Mouse (Mus musculus): ENCODE results near the gene Tnks1bp1. TPM values are rescaled to one million over a fixed set of nuclear protein-coding genes. Genes with fewer than 3 reads are reported as not detected.

The Tnks1bp1 gene
- polyA plus RNA-seq, 1 experiment from 2014 or later, result 6.5 TPM

DNA sequence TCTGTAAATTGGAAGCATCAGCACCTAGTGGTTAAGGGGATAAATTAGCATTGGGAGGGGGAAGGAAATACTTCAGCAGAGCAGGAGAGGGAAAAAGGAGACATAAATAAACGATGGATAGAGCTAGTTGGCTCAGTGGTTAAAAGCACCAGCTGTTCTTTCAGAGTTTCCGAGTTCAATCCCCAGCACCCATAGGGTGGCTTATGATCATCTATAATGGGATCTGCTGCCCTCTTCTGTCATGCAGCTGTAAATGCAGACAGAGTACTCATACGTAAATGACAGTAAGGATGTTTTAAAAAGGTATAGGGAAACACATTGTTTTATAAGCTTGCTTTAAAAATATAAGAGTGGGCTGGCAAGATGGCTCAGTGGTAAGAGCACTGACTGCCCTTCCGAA is 40.1 kb upstream of the Tnks1bp1 start:
- no peak overlapping the region for H3K4me3 ChIP-seq (ENCODE audit: low read depth, low read length)
- 22% methylated on average over 4 of the region's 4 CpGs for WGBS (ENCODE audit: insufficient replicate concordance)
- peak; percentile 40 for DNase-seq

DNA sequence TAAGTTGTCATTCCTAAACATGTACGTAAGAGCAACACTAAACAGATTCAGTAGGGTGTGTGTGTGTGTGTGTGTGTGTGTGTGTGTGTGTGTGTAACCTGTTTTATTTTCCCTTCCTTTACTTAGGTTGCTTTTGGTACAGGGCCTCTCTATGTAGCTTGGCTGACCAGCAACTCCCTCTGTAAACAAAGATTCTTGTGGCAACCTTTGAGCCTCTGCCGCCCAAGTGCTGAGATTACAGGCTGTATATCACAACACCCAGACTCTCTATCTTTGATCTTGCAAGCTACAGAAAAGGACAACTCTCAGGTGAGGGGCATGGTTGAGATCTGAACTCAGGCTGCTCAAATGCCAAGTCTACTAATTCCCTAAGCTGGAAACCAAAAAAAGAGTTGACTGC is 38.6 kb upstream of the Tnks1bp1 start:
- DNase-seq (no peak), ATAC-seq (peak; percentile 59)
- H3K4me3 ChIP-seq (ENCODE audit: low read depth, low read length), result no peak overlapping the region
- H3K9ac ChIP-seq (replicated peaks), result no peak overlapping the region
- WGBS (ENCODE audit: insufficient replicate concordance), result 48% methylated on average over 2 of the region's 2 CpGs
- H3K36me3 ChIP-seq (replicated peaks; ENCODE audit: insufficient read depth, low read length), result no peaks in the 10 kb centered on the region
- no peaks in the 10 kb centered on the region for H3K9me3 ChIP-seq (ENCODE audit: low read length)
- TF ChIP-seq CTCF (IDR thresholded peaks at IDR 0.05; ENCODE audit: low read depth) (no peak), EP300 (IDR thresholded peaks at IDR 0.05; ENCODE audit: low read depth) (no peak)
- peaks cover 31% of the 10 kb centered on the region for H3K4me1 ChIP-seq (ENCODE audit: insufficient read depth)
- no peaks in the 10 kb centered on the region for H3K27me3 ChIP-seq (ENCODE audit: insufficient read depth, low read length)
- H3K4me2 ChIP-seq (ENCODE audit: low read depth, low read length), result peak overlapping the region; percentile 23; the same call in 1 of the 2 replicates
- peak overlapping the region; percentile 70 for H3K27ac ChIP-seq (ENCODE audit: low read depth)

More for the DNA sequence above, 40.1 kb upstream of the Tnks1bp1 start:
- no peak for ATAC-seq
- TF ChIP-seq EP300 (IDR thresholded peaks at IDR 0.05; ENCODE audit: low read depth) (no peak), CTCF (IDR thresholded peaks at IDR 0.05; ENCODE audit: low read depth) (peak; percentile 87)
- no peaks in the 10 kb centered on the region for H3K9me3 ChIP-seq (ENCODE audit: low read length)
- no peaks in the 10 kb centered on the region for H3K27me3 ChIP-seq (ENCODE audit: insufficient read depth, low read length)
- no peaks in the 10 kb centered on the region for H3K36me3 ChIP-seq (replicated peaks; ENCODE audit: insufficient read depth, low read length)
- H3K4me2 ChIP-seq (ENCODE audit: low read depth, low read length), result no peak overlapping the region
- peaks cover 26% of the 10 kb centered on the region for H3K4me1 ChIP-seq (ENCODE audit: insufficient read depth)
- H3K27ac ChIP-seq (ENCODE audit: low read depth), result no peak overlapping the region
- H3K9ac ChIP-seq (replicated peaks), result no peak overlapping the region

DNA sequence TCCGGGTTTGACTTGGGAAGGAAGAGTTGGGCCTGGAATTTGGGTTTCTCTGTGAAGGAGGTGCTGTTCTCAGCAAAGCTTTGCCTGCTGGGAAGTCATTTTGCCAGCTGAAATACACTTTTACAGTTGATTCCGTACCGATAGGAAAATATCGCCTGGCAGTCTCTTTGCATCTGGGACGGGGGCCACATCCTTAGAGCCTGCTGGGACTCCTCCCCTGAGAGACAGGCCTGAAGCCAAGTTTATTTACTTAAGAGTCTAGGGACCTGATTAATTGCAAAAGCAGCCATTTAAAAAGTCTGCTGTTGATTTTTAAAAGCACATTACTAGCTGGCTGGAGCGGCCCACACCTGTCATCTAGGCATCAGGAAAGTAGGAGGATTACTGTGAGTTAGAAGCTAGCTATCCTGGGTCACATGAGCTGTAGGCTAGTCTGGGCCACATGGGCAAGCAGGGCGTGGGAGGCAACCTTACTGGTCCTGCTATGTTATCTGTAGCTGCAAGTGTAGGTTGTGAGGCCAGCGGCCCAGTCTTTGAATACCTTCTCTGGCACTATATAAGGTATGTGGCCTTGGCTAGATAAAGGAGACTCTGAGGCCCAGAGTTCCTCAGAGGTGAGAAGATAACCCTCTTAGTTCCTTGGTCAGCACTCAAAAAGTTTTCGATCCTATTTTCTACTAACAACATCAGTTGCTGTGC is 35.8 kb upstream of the Tnks1bp1 start:
- H3K4me2 ChIP-seq (ENCODE audit: low read depth, low read length), result peak overlapping the region; percentile 52
- H3K27me3 ChIP-seq (ENCODE audit: insufficient read depth, low read length), result no peaks in the 10 kb centered on the region
- H3K4me3 ChIP-seq (ENCODE audit: low read depth, low read length), result 0 out of 2 replicates have a peak overlapping the region, but pooled peaks have one; percentile 9
- H3K9me3 ChIP-seq (ENCODE audit: low read length), result no peaks in the 10 kb centered on the region
- DNase-seq, result peak; percentile 62
- H3K27ac ChIP-seq (ENCODE audit: low read depth), result peak overlapping the region; percentile 81
- H3K36me3 ChIP-seq (replicated peaks; ENCODE audit: insufficient read depth, low read length), result no peaks in the 10 kb centered on the region
- peaks cover 32% of the 10 kb centered on the region for H3K4me1 ChIP-seq (ENCODE audit: insufficient read depth)
- 55% methylated on average over 9 of the region's 9 CpGs for WGBS (ENCODE audit: insufficient replicate concordance)
- TF ChIP-seq CTCF (IDR thresholded peaks at IDR 0.05; ENCODE audit: low read depth) (no peak), EP300 (IDR thresholded peaks at IDR 0.05; ENCODE audit: low read depth) (peak; percentile 76)
- peak; percentile 93 for ATAC-seq
- H3K9ac ChIP-seq (replicated peaks), result 0 out of 2 replicates have a peak overlapping the region, but pooled peaks have one; percentile 26

DNA sequence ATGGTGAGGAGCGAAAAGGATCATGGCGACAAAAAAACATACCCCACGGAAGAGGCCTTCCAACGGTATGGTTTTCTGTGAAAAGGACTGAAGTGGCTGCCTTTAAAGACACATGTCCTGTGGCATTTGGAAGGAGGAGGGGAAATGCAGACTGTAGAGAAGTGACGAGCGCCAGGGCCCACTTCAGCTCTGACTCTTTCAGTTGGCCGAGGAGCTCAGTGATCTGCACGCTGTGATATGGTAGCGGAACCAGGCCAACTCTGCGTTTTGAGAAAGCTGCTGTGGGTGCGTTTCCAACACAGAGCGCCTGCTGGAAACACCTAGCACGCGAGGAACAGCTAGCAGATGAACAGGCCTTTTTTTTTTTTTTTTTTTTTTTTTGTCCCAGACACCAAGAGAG is 35.1 kb upstream of the Tnks1bp1 start:
- H3K4me1 ChIP-seq (ENCODE audit: insufficient read depth), result peaks cover 29% of the 10 kb centered on the region
- TF ChIP-seq CTCF (IDR thresholded peaks at IDR 0.05; ENCODE audit: low read depth) (no peak), EP300 (IDR thresholded peaks at IDR 0.05; ENCODE audit: low read depth) (no peak)
- no peak for DNase-seq
- H3K27ac ChIP-seq (ENCODE audit: low read depth), result peak overlapping the region; percentile 81
- peak overlapping the region; percentile 52 for H3K4me2 ChIP-seq (ENCODE audit: low read depth, low read length)
- H3K9me3 ChIP-seq (ENCODE audit: low read length), result no peaks in the 10 kb centered on the region
- peak; percentile 37 for ATAC-seq
- H3K9ac ChIP-seq (replicated peaks), result 0 out of 2 replicates have a peak overlapping the region, but pooled peaks have one; percentile 4
- H3K4me3 ChIP-seq (ENCODE audit: low read depth, low read length), result 0 out of 2 replicates have a peak overlapping the region, but pooled peaks have one; percentile 9
- WGBS (ENCODE audit: insufficient replicate concordance), result 58% methylated on average over 14 of the region's 14 CpGs
- H3K36me3 ChIP-seq (replicated peaks; ENCODE audit: insufficient read depth, low read length), result no peaks in the 10 kb centered on the region
- no peaks in the 10 kb centered on the region for H3K27me3 ChIP-seq (ENCODE audit: insufficient read depth, low read length)

DNA sequence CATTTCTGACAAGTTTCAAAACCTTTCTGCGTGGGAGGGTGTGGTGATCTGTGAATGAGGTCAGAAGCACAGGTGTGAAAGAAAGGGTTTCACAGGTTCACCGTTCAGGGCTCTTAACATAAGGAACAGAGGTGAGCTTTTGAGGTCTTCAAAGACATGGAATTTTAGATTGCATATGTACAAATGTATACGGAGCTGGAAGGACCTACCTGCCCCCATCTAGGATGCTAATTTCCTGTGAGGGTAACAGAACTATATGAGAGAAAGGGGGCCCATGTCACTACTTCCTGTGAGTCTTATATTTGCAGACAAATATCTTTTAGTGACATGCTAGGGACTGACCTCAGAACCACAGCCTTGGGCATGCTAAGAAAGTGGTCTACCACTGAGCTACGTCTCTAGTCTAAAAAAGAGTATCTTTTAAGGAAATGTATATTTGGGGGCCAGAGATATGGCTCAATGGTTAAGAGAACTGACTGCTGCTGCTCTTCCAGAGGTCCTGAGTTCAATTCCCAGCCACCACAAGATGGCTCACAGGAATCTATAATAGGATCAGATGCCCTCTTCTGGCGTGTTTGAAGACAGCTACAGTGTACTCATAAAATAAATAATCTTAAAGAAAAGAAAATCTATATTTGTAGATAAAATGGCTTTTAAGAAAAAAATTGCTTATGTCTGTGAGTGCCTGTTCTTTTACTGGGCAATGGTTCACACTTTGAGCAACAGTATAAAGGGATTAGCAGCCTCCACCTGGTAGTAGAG is 33.8 kb upstream of the Tnks1bp1 start:
- TF ChIP-seq EP300 (IDR thresholded peaks at IDR 0.05; ENCODE audit: low read depth) (no peak), CTCF (IDR thresholded peaks at IDR 0.05; ENCODE audit: low read depth) (0 out of 2 replicates have a peak, but pooled peaks have one; percentile 28)
- Histone ChIP-seq H3K4me2 (ENCODE audit: low read depth, low read length) (no peak overlapping the region), H3K27ac (ENCODE audit: low read depth) (no peak overlapping the region), H3K36me3 (replicated peaks; ENCODE audit: insufficient read depth, low read length) (no peaks in the 10 kb centered on the region), H3K4me1 (ENCODE audit: insufficient read depth) (peaks cover 29% of the 10 kb centered on the region), H3K9ac (replicated peaks) (no peak overlapping the region), H3K9me3 (ENCODE audit: low read length) (no peaks in the 10 kb centered on the region), H3K4me3 (ENCODE audit: low read depth, low read length) (no peak overlapping the region), H3K27me3 (ENCODE audit: insufficient read depth, low read length) (no peaks in the 10 kb centered on the region)
- DNase-seq, result no peak
- ATAC-seq, result no peak
- WGBS (ENCODE audit: insufficient replicate concordance), result 67% methylated on average over 5 of the region's 5 CpGs

DNA sequence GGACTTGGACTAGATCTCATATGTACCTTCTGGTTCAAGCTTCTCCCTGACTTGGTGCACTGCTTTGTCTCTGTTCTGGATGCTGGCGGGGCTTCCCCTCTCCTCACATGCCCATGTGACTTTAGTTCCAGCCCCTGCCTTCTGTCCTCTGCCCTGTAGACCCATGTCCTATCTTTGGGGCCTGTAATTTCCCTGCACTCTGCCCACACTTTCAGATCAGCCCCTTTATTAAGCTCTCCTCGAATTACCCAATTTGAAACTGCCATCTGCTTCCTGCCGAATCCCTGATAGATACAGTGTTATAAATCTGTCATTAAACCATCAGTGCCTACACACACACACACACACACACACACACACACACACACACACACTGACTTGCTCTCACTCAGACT is 33.2 kb upstream of the Tnks1bp1 start:
- WGBS (ENCODE audit: insufficient replicate concordance), result 39% methylated on average over 3 of the region's 3 CpGs
- ATAC-seq, result no peak

More for the DNA sequence above, 33.2 kb upstream of the Tnks1bp1 start:
- Histone ChIP-seq H3K9me3 (ENCODE audit: low read length) (no peaks in the 10 kb centered on the region), H3K36me3 (replicated peaks; ENCODE audit: insufficient read depth, low read length) (no peaks in the 10 kb centered on the region), H3K4me2 (ENCODE audit: low read depth, low read length) (no peak overlapping the region), H3K4me1 (ENCODE audit: insufficient read depth) (peaks cover 25% of the 10 kb centered on the region), H3K4me3 (ENCODE audit: low read depth, low read length) (no peak overlapping the region), H3K27me3 (ENCODE audit: insufficient read depth, low read length) (no peaks in the 10 kb centered on the region), H3K27ac (ENCODE audit: low read depth) (no peak overlapping the region), H3K9ac (replicated peaks) (no peak overlapping the region)
- no peak for DNase-seq
- TF ChIP-seq EP300 (IDR thresholded peaks at IDR 0.05; ENCODE audit: low read depth) (no peak), CTCF (IDR thresholded peaks at IDR 0.05; ENCODE audit: low read depth) (no peak)
